Mouse (Mus musculus): ENCODE results near the gene Aurkb. TPM values are rescaled to one million over a fixed set of nuclear protein-coding genes. Genes with fewer than 3 reads are reported as not detected.

Gene Aurkb
- polyA plus RNA-seq, 1 experiment, result 42.9 TPM

DNA sequence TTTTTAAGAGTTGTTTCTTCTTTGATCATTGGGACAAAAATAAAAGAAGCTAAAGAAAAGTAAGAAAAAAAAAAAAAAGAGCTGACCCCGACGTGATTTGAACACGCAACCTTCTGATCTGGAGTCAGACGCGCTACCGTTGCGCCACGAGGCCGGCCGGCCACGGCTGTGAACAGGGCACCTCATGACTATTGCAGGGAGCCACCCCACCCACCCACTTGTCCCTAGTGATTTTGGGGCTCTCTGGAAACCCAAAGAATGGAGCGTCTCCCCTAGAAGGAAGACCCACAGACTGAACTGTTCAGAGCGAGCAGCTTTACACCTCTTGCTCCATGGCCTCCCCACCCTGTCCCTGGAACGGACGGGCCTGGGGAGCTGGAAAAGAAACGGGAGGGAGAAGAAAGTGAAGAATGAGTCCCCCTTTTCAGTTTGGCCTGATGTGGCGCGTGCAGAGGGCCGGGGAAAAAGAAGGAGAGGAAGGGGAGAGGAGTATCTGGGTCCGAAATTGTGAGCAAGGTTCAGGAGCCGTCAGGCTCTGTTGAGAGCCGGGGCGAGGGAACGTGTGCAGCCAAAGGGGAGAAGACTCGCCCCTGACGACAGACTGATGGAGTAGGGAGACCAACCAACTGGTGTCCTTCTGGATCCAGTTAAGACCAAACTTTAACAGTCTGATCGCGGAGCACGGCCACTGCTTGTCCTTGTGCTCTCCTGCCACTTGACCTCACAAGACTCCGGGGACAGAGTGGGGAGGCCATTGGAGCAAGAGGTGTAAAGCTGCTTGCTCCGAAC, 18.2 kb downstream of the Aurkb start:
- DNase-seq (ENCODE audit: low read depth in 1 of 2, low spot score in 2 of 2), result peak in 1 of 2 experiments; percentile 60
- TF ChIP-seq CTCF (IDR thresholded peaks at IDR 0.05; ENCODE audit: extremely low read depth, insufficient read depth, insufficient read length, insufficient replicate concordance), result no peak
- no peak for TF ChIP-seq POLR2A (IDR thresholded peaks at IDR 0.05; ENCODE audit: low read depth, low read length)
- Histone ChIP-seq H3K27me3 (ENCODE audit: control insufficient read depth, insufficient read depth, low read length) (no peaks in the 10 kb centered on the region), H3K4me3 (ENCODE audit: extremely low read depth, insufficient read depth, insufficient read length) (peak overlapping the region; percentile 82), H3K4me1 (ENCODE audit: control insufficient read depth, insufficient read depth, insufficient read length) (peaks cover 8% of the 10 kb centered on the region), H3K27ac (ENCODE audit: insufficient read depth, low read length) (0 out of 2 replicates have a peak overlapping the region, but pooled peaks have one; percentile 21), H3K36me3 (ENCODE audit: control insufficient read depth, insufficient read depth, low read length) (no peaks in the 10 kb centered on the region)
- 2% methylated on average over 31 of the region's 31 CpGs for WGBS

DNA sequence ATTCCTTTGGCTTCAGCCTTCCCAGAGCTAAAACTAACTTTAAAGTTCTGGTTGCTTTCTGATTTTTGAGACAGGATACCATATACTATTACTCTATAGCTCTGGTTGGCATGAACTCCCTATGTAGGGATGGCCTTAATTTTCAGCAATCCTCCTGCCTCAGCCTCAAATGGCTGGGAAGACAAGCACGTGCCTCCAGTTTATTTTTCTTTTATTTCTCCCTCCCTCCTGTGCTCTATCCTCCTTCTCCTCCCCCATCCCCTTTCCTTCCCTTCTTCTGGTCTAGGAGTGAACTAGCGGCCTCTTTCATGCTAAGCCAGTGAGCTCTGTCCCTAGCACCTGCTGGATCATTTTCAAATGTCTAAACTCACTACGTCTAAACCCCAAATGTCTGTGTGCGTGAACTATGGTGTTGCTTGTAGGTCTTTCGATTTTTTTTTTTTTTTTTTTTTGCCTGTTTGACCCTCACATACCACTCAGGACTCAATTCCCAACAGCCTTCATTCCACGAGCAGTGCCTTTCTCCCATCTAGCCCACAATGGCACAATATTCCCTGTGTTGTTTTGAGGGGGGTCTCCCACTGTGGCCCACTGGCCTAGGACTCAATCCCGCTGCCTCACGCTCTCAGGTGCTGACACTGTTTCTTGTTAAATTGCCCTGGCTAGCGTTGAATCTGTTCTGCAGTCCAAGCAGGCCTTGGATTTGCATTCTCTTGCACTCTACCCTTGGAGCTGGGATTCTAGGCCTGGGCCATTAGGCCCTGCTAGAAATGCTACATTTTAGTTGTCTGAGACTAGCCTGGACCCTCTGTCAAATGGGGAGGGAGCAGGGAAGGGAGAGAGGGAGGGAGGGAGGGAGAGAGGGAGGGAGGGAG, 19.0 kb downstream of the Aurkb start:
- Histone ChIP-seq H3K4me3 (ENCODE audit: extremely low read depth, insufficient read depth, insufficient read length) (peak overlapping the region; percentile 82; the same call in 1 of the 2 replicates), H3K27me3 (ENCODE audit: control insufficient read depth, insufficient read depth, low read length) (no peaks in the 10 kb centered on the region), H3K36me3 (ENCODE audit: control insufficient read depth, insufficient read depth, low read length) (no peaks in the 10 kb centered on the region), H3K27ac (ENCODE audit: insufficient read depth, low read length) (no peak overlapping the region), H3K4me1 (ENCODE audit: control insufficient read depth, insufficient read depth, insufficient read length) (peaks cover 8% of the 10 kb centered on the region)
- no peak for DNase-seq (ENCODE audit: low read depth in 1 of 2, low spot score in 2 of 2)
- TF ChIP-seq CTCF (IDR thresholded peaks at IDR 0.05; ENCODE audit: extremely low read depth, insufficient read depth, insufficient read length, insufficient replicate concordance) (no peak), POLR2A (IDR thresholded peaks at IDR 0.05; ENCODE audit: low read depth, low read length) (no peak)
- 80% methylated on average over 9 of the region's 9 CpGs for WGBS

DNA sequence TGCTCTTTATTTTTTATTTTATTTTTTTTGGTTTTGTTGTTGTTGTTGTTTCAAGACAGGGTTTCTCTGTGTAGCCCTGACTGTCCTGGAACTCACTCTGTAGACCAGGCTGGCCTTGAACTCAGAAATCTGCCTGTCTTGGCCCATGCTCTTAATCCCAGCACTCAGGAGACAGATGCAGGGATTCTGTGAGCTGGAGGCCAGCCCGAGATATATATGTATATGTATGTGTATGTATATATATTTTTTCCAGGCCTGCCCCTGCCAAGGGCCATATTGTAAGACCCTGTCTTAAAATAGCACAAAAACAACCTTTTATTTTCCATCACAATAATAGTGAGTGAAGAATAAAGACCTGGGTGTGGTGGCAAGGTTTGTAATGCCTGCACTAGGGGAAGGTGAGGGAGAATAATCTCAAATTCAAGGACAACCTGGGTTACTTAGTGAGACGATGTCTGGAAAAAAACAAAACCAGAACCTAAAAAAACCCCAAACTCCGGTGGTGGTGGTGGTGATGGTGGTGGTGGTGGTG, 20.0 kb downstream of the Aurkb start:
- TF ChIP-seq POLR2A (IDR thresholded peaks at IDR 0.05; ENCODE audit: low read depth, low read length), result no peak
- no peak for TF ChIP-seq CTCF (IDR thresholded peaks at IDR 0.05; ENCODE audit: extremely low read depth, insufficient read depth, insufficient read length, insufficient replicate concordance)
- no peak for DNase-seq (ENCODE audit: low read depth in 1 of 2, low spot score in 2 of 2)
- WGBS, result 72% methylated on average over 3 of the region's 3 CpGs
- peaks cover 6% of the 10 kb centered on the region for H3K4me1 ChIP-seq (ENCODE audit: control insufficient read depth, insufficient read depth, insufficient read length)
- no peak overlapping the region for H3K27ac ChIP-seq (ENCODE audit: insufficient read depth, low read length)
- H3K36me3 ChIP-seq (ENCODE audit: control insufficient read depth, insufficient read depth, low read length), result no peaks in the 10 kb centered on the region
- H3K4me3 ChIP-seq (ENCODE audit: extremely low read depth, insufficient read depth, insufficient read length), result no peak overlapping the region
- H3K27me3 ChIP-seq (ENCODE audit: control insufficient read depth, insufficient read depth, low read length), result no peaks in the 10 kb centered on the region

DNA sequence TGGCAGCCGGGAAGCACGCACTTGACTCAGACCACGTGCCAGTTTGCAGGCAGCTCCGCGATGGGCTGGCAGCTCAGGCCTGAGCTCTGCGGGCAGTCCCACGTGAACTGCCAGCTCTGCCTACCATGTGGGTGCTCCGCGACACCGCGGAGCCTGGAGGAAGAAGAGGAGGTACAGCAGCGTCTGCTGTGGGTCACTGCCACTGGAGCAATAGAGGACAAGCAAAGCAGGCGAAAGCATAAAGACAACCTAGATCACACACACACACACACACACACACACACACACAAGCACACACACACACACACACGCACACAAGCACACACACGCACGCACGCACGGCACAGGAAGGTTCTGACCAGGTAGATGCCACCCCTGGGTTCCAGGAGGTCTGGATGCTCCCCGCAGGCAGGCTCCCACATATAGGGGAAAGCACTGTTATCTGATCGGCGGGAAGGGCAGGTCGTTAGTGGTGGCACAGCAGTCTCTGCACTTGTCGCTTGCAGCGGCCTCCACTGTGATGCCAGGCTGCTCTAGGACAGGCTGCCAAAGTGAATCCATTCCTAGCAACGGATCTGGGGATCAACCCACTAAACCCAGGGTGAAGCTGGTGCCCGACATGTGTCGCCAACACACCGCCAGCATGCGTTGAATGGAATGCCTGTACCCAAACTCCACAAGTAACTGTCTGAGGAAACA, 20.9 kb downstream of the Aurkb start:
- DNase-seq (ENCODE audit: low read depth in 1 of 2, low spot score in 2 of 2), result no peak
- Histone ChIP-seq H3K27me3 (ENCODE audit: control insufficient read depth, insufficient read depth, low read length) (no peaks in the 10 kb centered on the region), H3K4me1 (ENCODE audit: control insufficient read depth, insufficient read depth, insufficient read length) (peaks cover 2% of the 10 kb centered on the region), H3K27ac (ENCODE audit: insufficient read depth, low read length) (no peak overlapping the region), H3K36me3 (ENCODE audit: control insufficient read depth, insufficient read depth, low read length) (no peaks in the 10 kb centered on the region), H3K4me3 (ENCODE audit: extremely low read depth, insufficient read depth, insufficient read length) (peak overlapping the region; percentile 31; the same call in 1 of the 2 replicates)
- 5% methylated on average over 29 of the region's 29 CpGs for WGBS
- TF ChIP-seq CTCF (IDR thresholded peaks at IDR 0.05; ENCODE audit: extremely low read depth, insufficient read depth, insufficient read length, insufficient replicate concordance), result no peak
- TF ChIP-seq POLR2A (IDR thresholded peaks at IDR 0.05; ENCODE audit: low read depth, low read length), result no peak

DNA sequence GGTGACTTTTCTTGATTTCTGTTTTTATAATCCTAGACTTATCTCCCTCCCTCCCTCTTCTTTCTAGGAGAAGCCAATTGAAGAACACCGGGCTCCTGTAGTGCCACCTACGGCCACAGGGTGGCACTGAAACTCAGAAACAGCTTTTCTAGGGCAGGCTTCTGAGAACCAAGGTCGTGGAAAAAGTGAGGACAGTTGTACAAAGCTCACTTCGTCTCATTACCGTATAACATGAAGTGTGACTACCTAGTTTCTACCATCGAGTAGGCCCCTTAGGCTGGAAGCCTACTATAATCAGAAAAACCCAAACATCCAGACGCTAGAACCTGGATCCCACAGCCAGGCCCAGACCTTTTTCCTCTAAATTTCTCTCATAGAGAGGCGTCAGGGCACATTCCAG, 21.5 kb downstream of the Aurkb start:
- 12% methylated on average over 8 of the region's 8 CpGs for WGBS
- H3K27ac ChIP-seq (ENCODE audit: insufficient read depth, low read length), result no peak overlapping the region

GRCm38 (mm10) chr11:69067601-69068000, 22.2 kb downstream of the Aurkb start:
- TF ChIP-seq POLR2A (IDR thresholded peaks at IDR 0.05; ENCODE audit: low read depth, low read length), result no peak
- TF ChIP-seq CTCF (IDR thresholded peaks at IDR 0.05; ENCODE audit: extremely low read depth, insufficient read depth, insufficient read length, insufficient replicate concordance), result no peak
- Histone ChIP-seq H3K4me1 (ENCODE audit: control insufficient read depth, insufficient read depth, insufficient read length) (peaks cover 2% of the 10 kb centered on the region), H3K27me3 (ENCODE audit: control insufficient read depth, insufficient read depth, low read length) (no peaks in the 10 kb centered on the region), H3K36me3 (ENCODE audit: control insufficient read depth, insufficient read depth, low read length) (no peaks in the 10 kb centered on the region), H3K4me3 (ENCODE audit: extremely low read depth, insufficient read depth, insufficient read length) (no peak overlapping the region), H3K27ac (ENCODE audit: insufficient read depth, low read length) (no peak overlapping the region)
- DNase-seq (ENCODE audit: low read depth in 1 of 2, low spot score in 2 of 2), result no peak
- WGBS, result 85% methylated on average over 6 of the region's 6 CpGs

More for the DNA sequence above, 21.5 kb downstream of the Aurkb start:
- Histone ChIP-seq H3K4me1 (ENCODE audit: control insufficient read depth, insufficient read depth, insufficient read length) (peaks cover 2% of the 10 kb centered on the region), H3K4me3 (ENCODE audit: extremely low read depth, insufficient read depth, insufficient read length) (no peak overlapping the region), H3K27me3 (ENCODE audit: control insufficient read depth, insufficient read depth, low read length) (no peaks in the 10 kb centered on the region), H3K36me3 (ENCODE audit: control insufficient read depth, insufficient read depth, low read length) (no peaks in the 10 kb centered on the region)
- DNase-seq (ENCODE audit: low read depth in 1 of 2, low spot score in 2 of 2), result peak; percentile 75 to 83
- TF ChIP-seq CTCF (IDR thresholded peaks at IDR 0.05; ENCODE audit: extremely low read depth, insufficient read depth, insufficient read length, insufficient replicate concordance), result peak; percentile 82; the same call in 1 of the 2 replicates
- TF ChIP-seq POLR2A (IDR thresholded peaks at IDR 0.05; ENCODE audit: low read depth, low read length), result no peak
